Mouse (Mus musculus) left cerebral cortex, postnatal 25 days (tissue): Measurements from ENCODE around the gene Zfp14. TPM values are rescaled to one million over a fixed set of nuclear protein-coding genes. Genes with fewer than 3 reads are reported as not detected.

ENCODE experiments used
- DNase-seq, 2 experiments: peaks; one replicate each; pipeline ENCODE4 v3.0.0; 2022; ENCODE audit warnings: low spot score in 2 of 2, mixed read lengths in 1 of 2
- intact Hi-C: fragments of 180-260 bp; cut with DNase I; formaldehyde crosslinking; loops from one replicate; pipeline ENCODE4 v1.15.1; 2025
- total RNA-seq, 2 experiments: library from RNA; stranded (reverse); gene quantifications; 2 replicates each; pipeline ENCODE4 v1.2.3; 2021

Gene Zfp14
- total RNA-seq, 2 experiments from 2014 or later: 7.2 to 8.5 TPM

DNA sequence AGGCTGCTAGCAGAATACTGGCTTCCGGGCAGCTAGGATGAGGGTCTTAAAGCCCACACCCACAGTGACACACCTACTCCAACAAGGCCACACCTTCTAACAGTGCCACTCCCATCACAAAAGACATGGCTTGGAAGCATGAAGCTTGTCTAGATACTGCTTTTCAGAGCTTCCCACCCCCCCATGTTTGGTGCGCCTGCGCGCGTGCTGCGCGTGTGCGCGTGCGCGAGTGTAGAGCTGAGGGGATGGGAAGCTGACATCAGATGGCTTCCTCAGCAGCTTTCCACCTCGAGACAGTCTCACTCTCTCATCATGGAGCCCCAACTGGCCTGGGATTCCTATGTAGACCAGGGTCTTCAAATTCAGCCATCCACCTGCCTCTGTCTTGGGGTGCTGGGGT, 16.8 kb downstream of the Zfp14 start:
- DNase-seq: no peak
- intact Hi-C loops: no loop called here

DNA sequence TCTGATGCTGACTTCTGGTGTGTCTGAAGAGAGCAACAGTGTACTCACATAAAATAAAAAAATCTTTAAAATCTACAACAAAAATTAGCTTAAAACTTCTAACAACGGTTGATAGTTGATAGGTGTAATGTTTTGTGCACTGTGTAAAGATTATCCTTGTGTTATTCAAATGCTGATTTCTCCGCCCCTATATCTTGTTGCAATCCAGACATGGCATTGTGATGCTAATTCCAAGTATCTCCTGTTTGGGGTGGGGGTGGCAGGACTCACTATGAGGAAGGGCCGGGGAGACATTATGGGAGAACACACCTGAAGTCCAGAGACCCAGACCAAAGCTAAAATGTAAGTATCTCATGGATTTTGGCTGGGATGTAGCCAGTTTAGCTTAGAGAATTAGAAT, 19.8 kb downstream of the Zfp14 start:
- intact Hi-C loops: no loop called here

DNA sequence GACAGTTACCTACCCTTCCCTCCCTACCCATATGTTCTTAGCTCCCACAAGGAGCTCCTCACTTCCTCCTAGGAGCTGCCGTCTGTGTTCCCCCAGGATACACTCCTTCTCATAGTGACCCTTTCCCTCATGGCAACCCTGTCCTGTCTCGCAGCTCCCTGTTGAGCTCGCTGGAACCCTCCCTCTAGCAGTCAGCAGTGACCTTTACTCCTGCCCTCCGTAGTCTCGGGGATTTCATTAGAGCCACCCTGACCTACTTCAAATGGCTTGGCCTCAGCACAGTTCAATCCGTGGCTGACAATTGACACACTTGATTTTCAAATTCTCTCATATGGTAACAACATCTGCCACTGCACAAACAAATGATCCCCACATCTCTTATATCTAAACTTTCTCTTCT, 20.5 kb downstream of the Zfp14 start:
- intact Hi-C loops: no loop called here
- DNase-seq: no peak

More for the DNA sequence above, 19.8 kb downstream of the Zfp14 start:
- no peak for DNase-seq

- intact Hi-C loops: no loop called here
- DNase-seq: no peak
Measured at GRCm38 (mm10) chr7:30028572-30028971, 22.6 kb downstream of the Zfp14 start.

DNA sequence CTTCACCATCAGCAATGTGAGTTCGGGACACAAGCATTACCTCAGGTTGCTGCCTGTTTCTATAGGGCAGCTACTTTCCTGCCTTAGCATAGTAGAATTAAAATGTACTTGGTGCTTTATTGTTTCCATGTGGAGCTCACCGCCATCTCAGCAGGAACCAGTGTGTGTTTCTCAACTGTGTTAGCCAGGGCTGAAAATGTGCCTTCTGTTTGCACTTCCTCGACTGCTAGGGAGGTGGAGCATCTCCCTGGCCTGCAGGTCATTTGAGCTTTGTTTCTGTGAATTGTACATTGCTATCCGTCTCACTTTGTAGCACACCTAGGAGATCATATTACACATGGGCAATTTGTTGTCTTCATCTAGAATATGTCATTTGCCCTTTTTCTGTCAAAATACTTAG, 23.8 kb downstream of the Zfp14 start:
- no peak for DNase-seq
- intact Hi-C loops: no loop called here

DNA sequence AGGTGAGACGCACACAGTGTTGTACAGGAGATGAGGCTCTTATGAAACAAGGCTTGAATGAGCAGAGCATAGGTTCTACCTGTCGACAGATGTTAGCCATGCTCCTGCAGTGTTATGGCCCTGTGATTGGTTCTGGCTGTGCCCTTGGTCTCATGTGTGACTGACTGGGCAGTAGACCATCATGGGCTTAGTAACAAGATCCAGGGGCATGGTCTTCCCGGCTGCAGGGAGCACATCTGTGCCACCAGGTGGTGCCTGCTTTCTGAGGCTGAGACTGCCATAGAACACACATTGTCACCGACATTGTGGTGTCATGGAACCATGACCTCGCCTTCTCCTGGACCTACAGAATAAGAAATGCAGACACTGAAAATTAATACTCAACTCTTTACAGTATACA, 25.8 kb downstream of the Zfp14 start:
- intact Hi-C loops: no loop called here
- DNase-seq: no peak

DNA sequence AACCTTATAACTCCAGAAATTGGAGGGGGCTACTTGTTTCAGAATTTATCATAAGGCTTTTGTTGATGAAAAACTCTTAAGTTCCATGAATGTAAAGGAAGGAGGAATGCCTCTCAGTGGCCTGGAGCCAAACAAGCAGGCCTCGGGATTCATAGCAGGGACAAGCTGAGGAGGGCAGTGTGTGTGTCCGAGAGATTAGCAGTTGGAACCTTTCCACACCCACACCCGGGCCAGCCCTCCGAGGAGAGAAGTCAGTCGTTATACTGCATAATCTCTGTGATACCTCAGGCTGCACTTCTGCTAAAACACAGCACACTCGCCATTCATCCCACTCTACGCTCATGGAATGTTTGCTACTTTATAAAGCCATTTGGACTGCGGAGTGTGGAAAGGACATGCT, 27.4 kb downstream of the Zfp14 start:
- no peak for DNase-seq
- intact Hi-C loops: no loop called here

- DNase-seq: no peak
- intact Hi-C loops: no loop called here
Measured at GRCm38 (mm10) chr7:30023324-30023723, 27.9 kb downstream of the Zfp14 start.

DNA sequence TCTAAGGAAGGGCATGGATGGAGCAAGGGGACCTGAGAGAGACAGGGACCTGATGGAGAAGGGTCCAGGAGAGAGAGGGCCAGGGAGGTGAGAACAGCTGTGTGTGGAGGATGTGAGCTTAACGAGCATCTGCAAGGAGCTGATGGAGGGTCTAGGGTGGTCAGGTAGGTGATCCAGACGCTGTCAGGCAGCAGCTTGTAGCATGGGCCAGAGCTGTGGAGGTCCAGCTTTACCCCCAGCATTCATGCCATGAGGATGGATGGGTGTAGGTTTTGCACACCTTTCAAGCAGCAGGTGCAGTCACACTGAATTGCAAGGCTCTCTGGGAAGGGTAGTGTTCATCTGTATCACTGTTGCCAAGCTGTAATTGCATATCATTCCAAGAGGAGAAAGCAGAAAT, 31.6 kb downstream of the Zfp14 start:
- intact Hi-C loops: loop anchor here (10.0 kb wide), 1 partner anchor 185 kb away; no protein-coding TSS in a partner anchor
- no peak for DNase-seq

- DNase-seq: peak in 1 of 2 experiments; percentile 33
Measured at GRCm38 (mm10) chr7:30017226-30017625, 34.0 kb downstream of the Zfp14 start.

DNA sequence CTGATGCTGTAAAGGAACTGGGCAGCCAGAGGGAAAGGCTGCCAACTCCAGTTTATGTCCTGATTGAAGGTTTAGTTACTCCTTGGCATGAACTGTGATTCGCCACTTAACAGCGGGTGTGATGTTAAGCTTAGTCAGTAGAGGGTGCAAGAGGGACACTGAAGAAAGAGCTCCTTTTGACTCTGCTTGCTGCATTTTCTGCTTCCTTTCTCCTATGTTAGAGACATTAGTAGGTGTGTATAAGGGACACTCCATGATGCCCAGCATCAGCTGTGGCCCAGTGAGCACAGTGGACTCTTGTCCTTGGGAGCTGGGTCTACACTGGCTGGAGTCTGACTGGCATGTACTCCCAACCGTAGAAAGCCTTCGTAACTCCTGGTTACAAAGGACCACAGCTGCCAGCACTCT, 38.2 kb downstream of the Zfp14 start:
- DNase-seq: peak; percentile 58 to 80
- intact Hi-C loops: loop anchor here (5.0 to 10.0 kb wide), 2 partner anchors 79 to 192 kb away; partner anchors contain the start of genes Gm26920, Zfp260 and Zfp566

More at GRCm38 (mm10) chr7:30017226-30017625, 34.0 kb downstream of the Zfp14 start:
- intact Hi-C loops: loop anchor here (10.0 kb wide), 1 partner anchor 188 kb away; no protein-coding TSS in a partner anchor

- intact Hi-C loops: loop anchor here (5.0 to 10.0 kb wide), 2 partner anchors 82 to 194 kb away; partner anchors contain the start of genes Gm26920, Zfp260 and Zfp566
- DNase-seq: peak in 1 of 2 experiments; percentile 68
Measured at GRCm38 (mm10) chr7:30010551-30011195, 40.5 kb downstream of the Zfp14 start.

- intact Hi-C loops: loop anchor here (5.0 to 10.0 kb wide), 2 partner anchors 83 to 195 kb away; partner anchors contain the start of genes Gm26920, Zfp260 and Zfp566
Measured at GRCm38 (mm10) chr7:30009321-30010085, 41.7 kb downstream of the Zfp14 start.

DNA sequence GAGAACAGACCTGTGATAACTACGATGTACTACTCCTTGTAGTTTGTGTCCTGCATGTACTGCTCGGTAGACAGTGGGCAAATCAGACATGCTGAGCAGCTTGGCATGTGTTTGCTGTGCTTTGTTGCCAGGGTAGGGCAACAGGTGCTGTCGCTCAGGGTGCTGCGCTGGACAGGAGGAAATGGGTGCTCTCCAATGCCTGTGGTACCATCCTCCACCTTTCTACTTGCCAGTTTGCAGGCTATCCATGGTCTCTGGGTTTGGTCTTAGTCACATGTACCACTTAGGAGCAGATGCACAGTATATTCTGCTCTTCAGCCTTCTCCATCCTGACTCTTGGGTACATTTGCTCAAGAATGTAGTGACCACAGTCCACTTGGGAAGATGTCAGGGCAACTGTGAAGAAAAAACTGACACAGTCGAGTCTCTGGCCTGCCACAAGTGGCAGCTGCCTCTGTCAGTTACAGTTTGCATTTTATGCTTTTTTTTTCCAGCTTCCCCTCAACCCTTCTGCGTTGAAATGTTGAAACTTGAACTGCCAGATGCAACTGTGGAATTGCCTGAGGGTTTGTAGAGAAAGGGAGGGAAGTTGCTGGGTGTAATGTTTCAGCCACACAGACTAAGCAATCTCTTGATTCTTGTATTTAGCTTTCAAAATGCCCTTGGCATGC, 43.0 kb downstream of the Zfp14 start:
- intact Hi-C loops: no loop called here
- no peak for DNase-seq

More at GRCm38 (mm10) chr7:30009321-30010085, 41.7 kb downstream of the Zfp14 start:
- peak; percentile 63 to 89 for DNase-seq

DNA sequence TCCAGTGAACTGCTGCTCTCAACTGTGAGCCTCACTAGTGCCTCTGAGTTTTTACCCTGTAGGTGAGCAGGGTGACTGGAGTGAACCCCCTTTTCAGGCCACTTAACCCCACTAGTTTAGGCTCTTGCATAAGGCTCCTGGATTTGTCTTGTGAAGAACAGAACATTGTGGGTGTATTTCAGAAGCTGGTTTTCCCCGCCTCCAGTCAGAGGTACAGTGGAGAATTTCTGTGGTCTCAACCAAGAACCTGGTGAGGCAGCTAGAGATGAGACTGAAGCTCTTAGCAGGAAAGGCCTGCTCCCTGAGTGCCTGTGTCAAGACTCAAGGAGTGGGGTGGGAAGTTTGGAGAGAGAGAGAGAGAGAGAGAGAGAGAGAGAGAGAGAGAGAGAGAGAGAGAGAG, 43.6 kb downstream of the Zfp14 start:
- DNase-seq: peak in 1 of 2 experiments; percentile 69
- intact Hi-C loops: no loop called here

DNA sequence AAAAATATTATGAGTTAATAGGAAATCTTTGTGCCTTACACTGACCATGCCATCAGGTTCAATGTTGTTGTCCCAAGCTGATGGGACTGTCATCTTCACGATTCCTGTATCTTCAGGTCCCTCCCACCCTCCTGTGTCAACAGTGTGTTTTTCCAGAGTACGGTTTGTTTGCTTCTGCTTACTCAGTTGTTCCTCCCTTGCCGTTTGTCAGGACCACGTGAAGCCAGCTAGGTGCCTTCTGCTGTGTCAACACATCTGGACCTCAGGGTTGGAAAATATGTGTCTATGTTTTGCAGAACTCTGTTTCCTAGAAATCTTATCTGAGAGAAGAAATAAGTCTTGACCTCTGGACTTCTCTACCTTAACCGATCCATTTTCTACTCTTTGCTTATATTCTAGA, 50.6 kb downstream of the Zfp14 start:
- intact Hi-C loops: no loop called here
- DNase-seq: no peak

DNA sequence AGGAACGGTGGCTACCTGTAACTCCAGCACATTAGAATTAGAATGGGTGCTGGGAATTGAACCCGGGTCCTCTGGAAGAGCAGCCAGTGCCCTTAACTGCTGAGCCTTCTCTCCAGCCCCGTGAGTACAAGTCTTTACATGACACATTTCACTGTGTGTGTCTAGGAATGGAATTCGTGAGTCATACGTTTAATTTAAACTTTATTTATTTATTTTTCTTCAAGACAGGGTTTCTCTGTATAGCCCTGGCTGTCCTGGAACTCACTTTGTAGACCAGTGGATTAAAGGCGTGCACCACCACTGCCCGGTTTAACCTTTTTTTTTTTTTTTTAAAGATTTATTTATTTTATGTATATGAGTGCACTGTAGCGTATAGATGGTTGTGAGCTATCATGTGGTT, 56.0 kb downstream of the Zfp14 start:
- intact Hi-C loops: no loop called here
- DNase-seq: no peak

GRCm38 (mm10) chr7:29993340-29993739, 57.8 kb downstream of the Zfp14 start:
- intact Hi-C loops: no loop called here

GRCm38 (mm10) chr7:29992698-29993097, 58.5 kb downstream of the Zfp14 start:
- DNase-seq: no peak
- intact Hi-C loops: no loop called here

More at GRCm38 (mm10) chr7:29993340-29993739, 57.8 kb downstream of the Zfp14 start:
- no peak for DNase-seq

DNA sequence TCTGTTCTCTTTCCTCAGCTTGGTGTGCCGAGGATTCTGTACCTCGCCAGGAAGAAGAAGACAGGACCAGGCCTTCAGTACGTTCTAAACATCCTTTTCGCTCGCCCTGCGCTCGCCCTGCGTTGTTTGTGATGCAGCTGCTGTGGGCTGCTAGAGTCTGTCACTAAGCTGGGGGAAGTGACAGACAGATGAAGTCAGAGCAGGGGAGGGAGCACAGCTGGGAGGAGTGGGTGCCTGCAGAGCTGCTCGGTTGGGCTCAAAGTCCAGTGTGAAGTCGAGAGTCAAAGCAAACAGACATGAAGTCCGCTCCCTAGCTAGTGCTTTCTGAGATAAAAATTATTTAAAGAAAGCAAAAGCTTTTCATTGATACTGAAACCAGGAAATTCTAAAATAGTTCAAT, 62.1 kb downstream of the Zfp14 start:
- intact Hi-C loops: no loop called here
- no peak for DNase-seq
